Mouse (Mus musculus) embryonic facial prominence, embryonic 14.5 days (tissue): Measurements from ENCODE around the gene Clptm1. TPM values are rescaled to one million over a fixed set of nuclear protein-coding genes. Genes with fewer than 3 reads are reported as not detected.
"Not testable (repeated sequence)": the region's sequence is repeated elsewhere in the genome, so short reads cannot be mapped to it uniquely, and the experiment has no call there.

Experiments used
- ATAC-seq: fragments of 200-750 bp; cut with Nextera tagmentation; 2 replicates; pipeline ENCODE4 v1.8.0; 2017; ENCODE audit warnings: low read depth, moderate number of reproducible peaks, moderate TSS enrichment
- DNase-seq: peaks from one replicate; pipeline ENCODE4 v3.0.0-alpha.2; 2015; ENCODE audit warnings: low spot score
- H3K27ac ChIP-seq: fragments of 300-500 bp; sonication (generic); replicated peaks from 2 replicates; pipeline ENCODE4 v1.5.1; 2014; ENCODE audit warnings: low read depth, mild to moderate bottlenecking, low read length, moderate library complexity
- H3K27me3 ChIP-seq: fragments of 300-500 bp; sonication (generic); replicated peaks from 2 replicates; pipeline ENCODE4 v1.6.1; 2014; ENCODE audit warnings: low read length; ENCODE audit not compliant: control insufficient read depth, insufficient read depth
- H3K36me3 ChIP-seq: fragments of 300-500 bp; sonication (generic); 2 replicates; pipeline ENCODE4 v1.6.1; 2014; ENCODE audit warnings: low read length, mixed read lengths; ENCODE audit not compliant: control insufficient read depth, insufficient read depth
- H3K4me1 ChIP-seq: fragments of 300-500 bp; sonication (generic); 2 replicates; pipeline ENCODE4 v1.6.1; 2014; ENCODE audit warnings: antibody characterized with exemption, low read length; ENCODE audit not compliant: control insufficient read depth, insufficient read depth
- H3K4me2 ChIP-seq: fragments of 300-500 bp; sonication (generic); 2 replicates; pipeline ENCODE4 v1.6.1; 2014; ENCODE audit warnings: low read depth, mild to moderate bottlenecking, low read length, moderate library complexity, mixed read lengths
- H3K4me3 ChIP-seq: fragments of 300-500 bp; sonication (generic); 2 replicates; pipeline ENCODE4 v1.5.1; 2014; ENCODE audit warnings: low read depth, mild to moderate bottlenecking, low read length
- H3K9ac ChIP-seq: fragments of 300-500 bp; sonication (generic); 2 replicates; pipeline ENCODE4 v1.6.1; 2014; ENCODE audit warnings: low read depth, mild to moderate bottlenecking, low read length, moderate library complexity, mixed read lengths
- H3K9me3 ChIP-seq: fragments of 300-500 bp; sonication (generic); 2 replicates; pipeline ENCODE4 v1.6.1; 2016; ENCODE audit warnings: low read length; ENCODE audit not compliant: control insufficient read depth
- WGBS: fragments of 180-500 bp; shearing (Covaris S2); extraction: QIAGEN DNeasy Blood & Tissue Kit; methylation state at CpG from one replicate; pipeline ENCODE4 v1.1.7; 2014; 5-methylcytosine and 5-hydroxymethylcytosine counted together
- polyA plus RNA-seq: library from polyadenylated mRNA; unstranded; fragments of >200 nt; fragmentation: Nextera tagmentation; extraction: Ambion mirVana; gene quantifications from 2 replicates; pipeline ENCODE4 v1.2.1, GENCODE M21; 2014

Gene Clptm1
- polyA plus RNA-seq, 1 experiment from 2014 or later: 77.9 TPM

- not testable (repeated sequence) for H3K9ac ChIP-seq, H3K27me3 ChIP-seq, H3K4me1 ChIP-seq, H3K36me3 ChIP-seq, H3K4me2 ChIP-seq, H3K9me3 ChIP-seq, H3K27ac ChIP-seq, H3K4me3 ChIP-seq
- ATAC-seq (peak; percentile 81), DNase-seq (peak; percentile 58)
- WGBS: 55% methylated on average over 8 of the region's 8 CpGs
Measured at GRCm38 (mm10) chr7:19686927-19687583, 22.2 kb upstream of the Clptm1 start.

GRCm38 (mm10) chr7:19686521-19686920 is 21.7 kb upstream of the Clptm1 start:
- Histone ChIP-seq H3K9me3 (no peaks in the 10 kb centered on the region), H3K4me1 (no peaks in the 10 kb centered on the region; the same call in 1 of the 2 replicates), H3K27me3 (no peaks in the 10 kb centered on the region), H3K4me2 (no peak overlapping the region), H3K27ac (no peak overlapping the region), H3K4me3 (no peak overlapping the region), H3K36me3 (no peaks in the 10 kb centered on the region), H3K9ac (no peak overlapping the region)
- ATAC-seq: peak; percentile 7; the same call in 1 of the 2 replicates
- 82% methylated on average over 6 of the region's 6 CpGs for WGBS
- DNase-seq: no peak

- no peak for ATAC-seq
- no peak overlapping the region for H3K4me2 ChIP-seq
- no peak overlapping the region for H3K4me3 ChIP-seq
- H3K27me3 ChIP-seq: no peaks in the 10 kb centered on the region
- DNase-seq: no peak
- H3K27ac ChIP-seq: no peak overlapping the region
- H3K9me3 ChIP-seq: no peaks in the 10 kb centered on the region
- H3K4me1 ChIP-seq: no peaks in the 10 kb centered on the region; the same call in 1 of the 2 replicates
- WGBS: 65% methylated on average over 4 of the region's 4 CpGs
- no peak overlapping the region for H3K9ac ChIP-seq
- no peaks in the 10 kb centered on the region for H3K36me3 ChIP-seq
Measured at GRCm38 (mm10) chr7:19685374-19685773, 20.5 kb upstream of the Clptm1 start.

- no peak overlapping the region for H3K4me2 ChIP-seq
- H3K36me3 ChIP-seq: no peaks in the 10 kb centered on the region
- H3K9me3 ChIP-seq: no peaks in the 10 kb centered on the region
- H3K4me1 ChIP-seq: no peaks in the 10 kb centered on the region; the same call in 1 of the 2 replicates
- no peak for ATAC-seq
- DNase-seq: no peak
- WGBS: 65% methylated on average over 6 of the region's 6 CpGs
- H3K4me3 ChIP-seq: no peak overlapping the region
- no peak overlapping the region for H3K9ac ChIP-seq
- H3K27me3 ChIP-seq: no peaks in the 10 kb centered on the region
- no peak overlapping the region for H3K27ac ChIP-seq
Measured at GRCm38 (mm10) chr7:19683771-19684201, 19.0 kb upstream of the Clptm1 start.

GRCm38 (mm10) chr7:19682979-19683378 is 18.1 kb upstream of the Clptm1 start:
- no peak overlapping the region for H3K27ac ChIP-seq
- no peak overlapping the region for H3K4me2 ChIP-seq
- H3K9me3 ChIP-seq: no peaks in the 10 kb centered on the region
- DNase-seq: no peak
- H3K9ac ChIP-seq: no peak overlapping the region
- WGBS: 47% methylated on average over 3 of the region's 3 CpGs
- no peaks in the 10 kb centered on the region; the same call in 1 of the 2 replicates for H3K4me1 ChIP-seq
- no peak for ATAC-seq
- H3K27me3 ChIP-seq: no peaks in the 10 kb centered on the region
- no peaks in the 10 kb centered on the region for H3K36me3 ChIP-seq
- no peak overlapping the region for H3K4me3 ChIP-seq

- DNase-seq (no peak), ATAC-seq (no peak)
- Histone ChIP-seq H3K4me3 (no peak within 1 kb of the TSS), H3K27me3 (no peaks in the 10 kb centered on the region), H3K9ac (no peak within 1 kb of the TSS), H3K36me3 (no peaks in the 10 kb centered on the region), H3K27ac (no peak within 1 kb of the TSS), H3K4me1 (no peaks in the 10 kb centered on the region; the same call in 1 of the 2 replicates), H3K9me3 (no peaks in the 10 kb centered on the region), H3K4me2 (no peak within 1 kb of the TSS)
- 61% methylated on average over 6 of the region's 8 CpGs for WGBS
Measured at GRCm38 (mm10) chr7:19681202-19681694, 16.4 kb upstream of the Clptm1 start, which contains the start of the genes Gm44805 and Apoc4. Gm44805 (minus strand) TSS chr7:19681423. Apoc4 (minus strand) TSS chr7:19681479.

- no peak overlapping the region for H3K27ac ChIP-seq
- no peaks in the 10 kb centered on the region; the same call in 1 of the 2 replicates for H3K4me1 ChIP-seq
- H3K9me3 ChIP-seq: no peaks in the 10 kb centered on the region
- no peak for DNase-seq
- 79% methylated on average over 2 of the region's 2 CpGs for WGBS
- no peak overlapping the region for H3K4me3 ChIP-seq
- H3K9ac ChIP-seq: no peak overlapping the region
- no peak for ATAC-seq
- H3K4me2 ChIP-seq: no peak overlapping the region
- H3K36me3 ChIP-seq: no peaks in the 10 kb centered on the region
- H3K27me3 ChIP-seq: no peaks in the 10 kb centered on the region
Measured at GRCm38 (mm10) chr7:19680702-19681101, 15.9 kb upstream of the Clptm1 start.

- WGBS: 89% methylated on average over 3 of the region's 3 CpGs
- ATAC-seq: no peak
- no peaks in the 10 kb centered on the region; the same call in 1 of the 2 replicates for H3K4me1 ChIP-seq
- H3K4me2 ChIP-seq: no peak overlapping the region
- H3K36me3 ChIP-seq: no peaks in the 10 kb centered on the region
- no peaks in the 10 kb centered on the region for H3K9me3 ChIP-seq
- no peak overlapping the region for H3K9ac ChIP-seq
- DNase-seq: no peak
- H3K4me3 ChIP-seq: no peak overlapping the region
- no peaks in the 10 kb centered on the region for H3K27me3 ChIP-seq
- H3K27ac ChIP-seq: no peak overlapping the region
Measured at GRCm38 (mm10) chr7:19678901-19679300, 14.1 kb upstream of the Clptm1 start.

GRCm38 (mm10) chr7:19677872-19678271 is 13.0 kb upstream of the Clptm1 start, which contains the start of gene Apoc2:
Apoc2 (minus strand) TSS chr7:19677941.
- Histone ChIP-seq H3K9ac (no peak within 1 kb of the TSS), H3K4me1 (no peaks in the 10 kb centered on the region), H3K9me3 (no peaks in the 10 kb centered on the region), H3K4me3 (no peak within 1 kb of the TSS), H3K27ac (no peak within 1 kb of the TSS), H3K27me3 (no peaks in the 10 kb centered on the region), H3K36me3 (no peaks in the 10 kb centered on the region), H3K4me2 (no peak within 1 kb of the TSS)
- 69% methylated on average over 8 of the region's 8 CpGs for WGBS
- DNase-seq (no peak), ATAC-seq (no peak)
